Mouse (Mus musculus): Measurements from ENCODE around the gene Epha1. TPM values are rescaled to one million over a fixed set of nuclear protein-coding genes. Genes with fewer than 3 reads are reported as not detected.

Epha1 gene
- 0.24 and 1.9 TPM in 2 replicates for polyA plus RNA-seq (2015; fragmentation: Nextera tagmentation; extraction: Ambion mirVana)

- Histone ChIP-seq H3K9me3 (replicated peaks) (no peaks in the 10 kb centered on the region), H3K27me3 (replicated peaks) (0 out of 2 replicates have a peak, but pooled peaks cover 3% of the 10 kb centered on the region), H3K9ac (replicated peaks) (peak within 1 kb of the TSS; percentile 36), H3K4me1 (peaks cover 14% of the 10 kb centered on the region), H3K27ac (replicated peaks) (no peak within 1 kb of the TSS), H3K36me3 (no peaks in the 10 kb centered on the region), H3K4me3 (replicated peaks) (peak within 1 kb of the TSS; percentile 51), H3K4me2 (peak within 1 kb of the TSS; percentile 98)
- WGBS = under 1% methylated on average over 33 of the region's 36 CpGs
- peak; percentile 66 for ATAC-seq (ENCODE audit: low FRiP score)
Observed at GRCm38 (mm10) chr6:42372816-42373547, at the start of gene Epha1. Gene Epha1, minus strand, starts transcription at chr6:42373268.

GRCm38 (mm10) chr6:42421439-42421838, 48.4 kb upstream of the Epha1 start:
- no peak for ATAC-seq (ENCODE audit: low FRiP score)
- 75% methylated on average over 2 of the region's 2 CpGs for WGBS
- no peak overlapping the region for H3K4me2 ChIP-seq
- H3K27ac ChIP-seq (replicated peaks) = no peak overlapping the region
- H3K4me1 ChIP-seq = no peaks in the 10 kb centered on the region
- no peaks in the 10 kb centered on the region for H3K9me3 ChIP-seq (replicated peaks)
- H3K36me3 ChIP-seq = no peaks in the 10 kb centered on the region
- H3K27me3 ChIP-seq (replicated peaks) = no peaks in the 10 kb centered on the region
- no peak overlapping the region for H3K9ac ChIP-seq (replicated peaks)
- H3K4me3 ChIP-seq (replicated peaks) = no peak overlapping the region

GRCm38 (mm10) chr6:42419443-42419842, 46.4 kb upstream of the Epha1 start:
- no peak overlapping the region for H3K4me3 ChIP-seq (replicated peaks)
- no peaks in the 10 kb centered on the region for H3K27me3 ChIP-seq (replicated peaks)
- no peak overlapping the region for H3K27ac ChIP-seq (replicated peaks)
- H3K4me1 ChIP-seq = no peaks in the 10 kb centered on the region
- no peaks in the 10 kb centered on the region for H3K36me3 ChIP-seq
- ATAC-seq (ENCODE audit: low FRiP score) = no peak
- H3K9me3 ChIP-seq (replicated peaks) = no peaks in the 10 kb centered on the region
- H3K4me2 ChIP-seq = no peak overlapping the region
- no peak overlapping the region for H3K9ac ChIP-seq (replicated peaks)
- 95% methylated on average over 2 of the region's 2 CpGs for WGBS

GRCm38 (mm10) chr6:42405134-42405533, 32.1 kb upstream of the Epha1 start, which contains the start of gene Tas2r135:
Gene Tas2r135, plus strand, starts transcription at chr6:42405434.
- Histone ChIP-seq H3K27me3 (replicated peaks) (no peaks in the 10 kb centered on the region), H3K4me3 (replicated peaks) (no peak within 1 kb of the TSS), H3K27ac (replicated peaks) (no peak within 1 kb of the TSS), H3K4me1 (no peaks in the 10 kb centered on the region), H3K4me2 (no peak within 1 kb of the TSS), H3K9me3 (replicated peaks) (no peaks in the 10 kb centered on the region), H3K9ac (replicated peaks) (no peak within 1 kb of the TSS), H3K36me3 (no peaks in the 10 kb centered on the region)
- WGBS = 87% methylated on average over 2 of the region's 2 CpGs
- no peak for ATAC-seq (ENCODE audit: low FRiP score)

- ATAC-seq (ENCODE audit: low FRiP score) = no peak
- WGBS = 92% methylated on average over 1 of the region's 1 CpGs
- no peak within 1 kb of the TSS for H3K4me3 ChIP-seq (replicated peaks)
Observed at GRCm38 (mm10) chr6:42399938-42400337, 26.9 kb upstream of the Epha1 start, which contains the start of gene Tas2r143. Gene Tas2r143, plus strand, starts transcription at chr6:42400238.

GRCm38 (mm10) chr6:42398998-42399397, 25.9 kb upstream of the Epha1 start:
- Histone ChIP-seq H3K4me1 (no peaks in the 10 kb centered on the region), H3K27me3 (replicated peaks) (no peaks in the 10 kb centered on the region), H3K9ac (replicated peaks) (no peak overlapping the region), H3K4me2 (no peak overlapping the region), H3K27ac (replicated peaks) (no peak overlapping the region), H3K9me3 (replicated peaks) (no peaks in the 10 kb centered on the region), H3K4me3 (replicated peaks) (no peak overlapping the region), H3K36me3 (no peaks in the 10 kb centered on the region)
- WGBS = 95% methylated on average over 1 of the region's 1 CpGs
- ATAC-seq (ENCODE audit: low FRiP score) = no peak

More at GRCm38 (mm10) chr6:42399938-42400337, 26.9 kb upstream of the Epha1 start, which contains the start of gene Tas2r143:
- H3K36me3 ChIP-seq = no peaks in the 10 kb centered on the region
- H3K27me3 ChIP-seq (replicated peaks) = no peaks in the 10 kb centered on the region
- H3K9ac ChIP-seq (replicated peaks) = no peak within 1 kb of the TSS
- no peak within 1 kb of the TSS for H3K4me2 ChIP-seq
- H3K9me3 ChIP-seq (replicated peaks) = no peaks in the 10 kb centered on the region
- H3K27ac ChIP-seq (replicated peaks) = no peak within 1 kb of the TSS
- no peaks in the 10 kb centered on the region for H3K4me1 ChIP-seq

- H3K36me3 ChIP-seq = no peaks in the 10 kb centered on the region
- no peak overlapping the region for H3K4me3 ChIP-seq (replicated peaks)
- no peaks in the 10 kb centered on the region for H3K9me3 ChIP-seq (replicated peaks)
- WGBS = 84% methylated on average over 3 of the region's 3 CpGs
- no peak overlapping the region for H3K27ac ChIP-seq (replicated peaks)
- H3K4me2 ChIP-seq = no peak overlapping the region
- no peaks in the 10 kb centered on the region for H3K4me1 ChIP-seq
- no peak for ATAC-seq (ENCODE audit: low FRiP score)
- H3K27me3 ChIP-seq (replicated peaks) = no peaks in the 10 kb centered on the region
- H3K9ac ChIP-seq (replicated peaks) = no peak overlapping the region
Observed at GRCm38 (mm10) chr6:42398285-42398684, 25.2 kb upstream of the Epha1 start.

GRCm38 (mm10) chr6:42397041-42397657, 24.1 kb upstream of the Epha1 start:
- Histone ChIP-seq H3K9me3 (replicated peaks) (no peaks in the 10 kb centered on the region), H3K9ac (replicated peaks) (no peak overlapping the region), H3K27ac (replicated peaks) (no peak overlapping the region), H3K4me1 (no peaks in the 10 kb centered on the region), H3K4me2 (no peak overlapping the region), H3K4me3 (replicated peaks) (no peak overlapping the region), H3K36me3 (no peaks in the 10 kb centered on the region), H3K27me3 (replicated peaks) (no peaks in the 10 kb centered on the region)
- WGBS = 73% methylated on average over 3 of the region's 3 CpGs
- no peak for ATAC-seq (ENCODE audit: low FRiP score)

- 80% methylated on average over 9 of the region's 9 CpGs for WGBS
- H3K4me2 ChIP-seq = no peak overlapping the region
- no peaks in the 10 kb centered on the region for H3K9me3 ChIP-seq (replicated peaks)
- H3K9ac ChIP-seq (replicated peaks) = no peak overlapping the region
- no peak overlapping the region for H3K4me3 ChIP-seq (replicated peaks)
- no peaks in the 10 kb centered on the region for H3K36me3 ChIP-seq
- no peaks in the 10 kb centered on the region for H3K27me3 ChIP-seq (replicated peaks)
- no peak overlapping the region for H3K27ac ChIP-seq (replicated peaks)
- H3K4me1 ChIP-seq = no peaks in the 10 kb centered on the region
- ATAC-seq (ENCODE audit: low FRiP score) = no peak
Observed at GRCm38 (mm10) chr6:42395960-42396809, 23.1 kb upstream of the Epha1 start.

- Histone ChIP-seq H3K4me2 (no peak overlapping the region), H3K4me3 (replicated peaks) (no peak overlapping the region), H3K9ac (replicated peaks) (no peak overlapping the region), H3K4me1 (no peaks in the 10 kb centered on the region), H3K27me3 (replicated peaks) (no peaks in the 10 kb centered on the region), H3K36me3 (no peaks in the 10 kb centered on the region), H3K9me3 (replicated peaks) (no peaks in the 10 kb centered on the region), H3K27ac (replicated peaks) (no peak overlapping the region)
- ATAC-seq (ENCODE audit: low FRiP score) = no peak
- 34% methylated on average over 2 of the region's 2 CpGs for WGBS
Observed at GRCm38 (mm10) chr6:42391796-42392330, 18.8 kb upstream of the Epha1 start.

GRCm38 (mm10) chr6:42385635-42386034, 12.6 kb upstream of the Epha1 start:
- no peak overlapping the region for H3K4me2 ChIP-seq
- H3K9ac ChIP-seq (replicated peaks) = no peak overlapping the region
- no peaks in the 10 kb centered on the region for H3K36me3 ChIP-seq
- H3K27ac ChIP-seq (replicated peaks) = no peak overlapping the region
- H3K9me3 ChIP-seq (replicated peaks) = no peaks in the 10 kb centered on the region
- 0 out of 2 replicates have a peak, but pooled peaks cover 2% of the 10 kb centered on the region for H3K4me1 ChIP-seq
- 83% methylated on average over 4 of the region's 4 CpGs for WGBS
- H3K27me3 ChIP-seq (replicated peaks) = no peaks in the 10 kb centered on the region
- no peak for ATAC-seq (ENCODE audit: low FRiP score)
- no peak overlapping the region for H3K4me3 ChIP-seq (replicated peaks)

Measured in neural tube, embryonic 15.5 days (tissue).